Mouse (Mus musculus) gastrocnemius, adult 18-20 months (tissue): ENCODE results near the gene Trappc5. TPM values are rescaled to one million over a fixed set of nuclear protein-coding genes. Genes with fewer than 3 reads are reported as not detected.

Experiments used
- DNase-seq: peaks from one replicate; pipeline ENCODE4 v3.0.0; 2021; ENCODE audit warnings: low spot score
- total RNA-seq, 2 experiments: library from RNA; stranded (reverse); gene quantifications; 2 replicates each; pipeline ENCODE4 v1.2.3; 2021

Trappc5 gene
- total RNA-seq, 2 experiments from 2014 or later, result 18.4 to 21.3 TPM

- no peak for DNase-seq
These were observed 1.4 kb upstream of the Trappc5 start for GRCm38 (mm10) chr8:3674671-3675070.

DNA sequence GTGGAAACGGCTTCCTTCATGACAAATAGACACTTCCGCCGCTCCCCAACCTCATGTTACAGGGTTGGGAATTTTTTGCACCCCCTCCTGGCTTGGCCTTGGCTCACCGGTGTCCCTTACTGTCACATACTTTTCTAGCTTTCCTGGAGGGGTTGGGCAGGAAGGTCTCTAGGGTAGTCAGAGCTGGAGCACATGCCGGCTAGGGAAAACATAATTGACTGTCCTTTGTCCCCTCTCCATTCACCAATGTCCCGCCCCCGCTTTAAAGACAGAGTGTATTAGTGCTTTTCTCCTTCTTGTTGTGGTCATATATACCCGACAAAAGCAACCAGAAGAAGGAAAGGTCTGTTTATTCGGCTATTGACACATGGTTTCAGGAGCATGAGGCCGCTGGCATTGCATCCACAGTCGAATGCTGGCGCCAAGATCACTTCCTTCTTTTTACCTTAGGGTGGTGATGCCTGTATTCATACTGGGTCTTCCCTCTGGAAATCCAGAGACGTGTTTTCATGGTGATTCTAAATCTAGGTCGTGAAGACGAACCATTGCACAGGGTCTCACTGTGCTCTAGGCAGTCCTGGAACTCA lies 987 bp downstream of the Trappc5 start:
- no peak for DNase-seq

- no peak for DNase-seq
These were observed 2.7 kb downstream of the Trappc5 start for GRCm38 (mm10) chr8:3678831-3679230.

GRCm38 (mm10) chr8:3679236-3679635 lies 3.1 kb downstream of the Trappc5 start:
- DNase-seq, result no peak

DNA sequence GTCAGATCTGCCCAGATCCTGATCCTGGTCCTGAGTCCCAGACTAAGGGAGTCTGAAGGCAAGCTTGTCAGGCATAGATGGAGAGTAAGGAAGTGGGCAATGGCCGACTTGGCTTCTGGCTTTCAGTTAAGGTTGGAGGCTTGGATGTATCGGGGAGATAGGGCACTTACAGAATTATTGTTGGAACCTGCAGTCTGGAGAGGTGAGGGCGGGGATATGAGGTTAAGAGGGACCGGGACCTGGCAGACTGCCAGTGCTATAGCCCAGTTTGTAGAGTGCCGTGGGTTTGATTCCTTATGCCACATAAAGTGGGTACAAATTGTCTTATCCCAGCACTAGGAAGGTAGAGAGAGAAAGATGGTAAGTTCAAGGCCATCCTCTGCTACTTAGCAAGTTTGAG lies 3.6 kb downstream of the Trappc5 start:
- no peak for DNase-seq

DNA sequence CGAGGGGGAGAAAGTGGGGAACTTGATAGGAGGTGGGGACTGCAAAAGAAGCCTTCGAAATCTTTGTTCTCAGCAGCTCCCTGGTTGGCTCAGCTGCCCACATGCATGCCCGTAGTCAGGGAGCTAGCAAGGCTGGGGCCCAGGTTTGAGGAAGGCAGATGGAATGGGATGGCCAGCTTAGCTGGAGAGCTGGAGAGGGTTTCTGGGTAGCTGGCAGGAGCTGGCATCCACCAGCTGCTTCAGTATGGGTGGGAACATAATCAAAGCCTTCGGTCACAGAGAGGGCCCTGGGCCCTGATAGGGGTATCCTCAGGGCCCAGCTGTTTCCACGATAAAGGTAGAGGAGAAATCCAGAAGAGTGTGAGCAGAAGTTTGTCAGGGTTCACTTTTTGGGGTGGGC lies 6.3 kb downstream of the Trappc5 start:
- no peak for DNase-seq

DNA sequence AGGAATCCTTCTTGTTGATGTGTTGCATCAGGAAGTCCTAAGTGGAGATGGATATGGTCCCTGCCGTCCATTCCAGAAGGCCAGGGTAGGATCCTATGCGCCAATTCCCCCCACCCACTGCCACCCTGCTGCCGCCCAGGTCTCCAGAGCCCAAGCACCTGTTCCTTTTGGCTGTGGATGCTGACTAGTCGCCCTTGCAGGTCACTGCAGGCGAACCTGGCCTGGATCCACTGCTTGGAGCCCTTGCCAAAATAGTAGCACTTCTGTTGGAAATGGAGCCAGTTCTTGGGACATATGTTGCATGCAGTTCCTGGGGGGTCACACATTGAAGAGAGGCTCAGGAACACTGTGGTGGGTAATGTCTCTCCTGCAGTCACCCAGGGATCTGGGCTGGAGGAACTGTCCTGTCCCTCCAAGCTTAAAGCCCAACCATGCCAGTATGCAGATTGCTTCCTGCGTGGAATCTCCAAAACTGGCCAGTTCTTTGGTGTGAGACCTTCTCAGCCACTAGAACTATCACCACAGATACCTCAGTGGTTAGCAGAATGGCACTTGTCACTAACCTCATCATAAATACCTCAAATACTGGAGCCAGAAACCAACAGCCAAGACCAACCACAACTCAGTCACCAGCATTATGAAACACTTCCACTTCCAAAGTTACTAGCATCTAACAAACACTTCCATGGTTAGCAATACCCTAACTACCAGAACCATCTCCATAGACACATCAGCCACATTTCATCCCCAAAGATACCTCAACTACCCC lies 7.5 kb downstream of the Trappc5 start:
- DNase-seq, result no peak

DNA sequence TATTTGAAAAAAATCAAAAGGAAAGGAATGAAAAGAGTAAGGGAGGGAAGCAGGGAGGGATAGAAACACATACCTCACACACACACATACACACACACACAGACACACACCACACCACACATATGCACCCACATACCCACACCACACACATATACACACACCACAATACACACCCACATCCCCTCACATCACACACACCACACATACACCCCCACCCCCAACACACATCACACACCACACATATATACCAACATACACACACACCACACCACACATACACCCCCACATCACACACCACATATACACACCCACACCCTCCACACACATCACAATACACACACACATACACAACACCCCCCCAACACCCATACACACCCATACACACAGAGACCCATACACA lies 8.4 kb downstream of the Trappc5 start:
- no peak for DNase-seq

DNA sequence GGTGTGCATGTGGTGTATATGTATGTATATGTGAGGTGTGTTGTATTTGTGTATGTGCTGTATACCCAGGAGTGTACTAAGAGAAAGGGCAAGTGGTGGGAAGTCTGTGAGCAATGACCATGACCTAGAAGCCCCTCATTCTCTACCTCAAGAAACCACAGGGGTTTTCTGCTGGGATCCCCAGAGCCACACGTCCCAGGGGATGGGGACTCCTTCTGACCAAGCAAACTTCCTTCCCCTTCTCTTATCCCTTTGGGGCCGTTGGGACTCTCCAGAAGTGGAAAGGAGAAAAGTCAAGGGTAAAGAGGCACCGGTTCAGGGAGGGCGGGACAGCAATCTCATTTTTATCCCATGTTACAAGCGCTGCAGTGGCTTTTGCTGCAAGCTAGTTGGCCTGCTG lies 9.3 kb downstream of the Trappc5 start:
- DNase-seq, result no peak

DNA sequence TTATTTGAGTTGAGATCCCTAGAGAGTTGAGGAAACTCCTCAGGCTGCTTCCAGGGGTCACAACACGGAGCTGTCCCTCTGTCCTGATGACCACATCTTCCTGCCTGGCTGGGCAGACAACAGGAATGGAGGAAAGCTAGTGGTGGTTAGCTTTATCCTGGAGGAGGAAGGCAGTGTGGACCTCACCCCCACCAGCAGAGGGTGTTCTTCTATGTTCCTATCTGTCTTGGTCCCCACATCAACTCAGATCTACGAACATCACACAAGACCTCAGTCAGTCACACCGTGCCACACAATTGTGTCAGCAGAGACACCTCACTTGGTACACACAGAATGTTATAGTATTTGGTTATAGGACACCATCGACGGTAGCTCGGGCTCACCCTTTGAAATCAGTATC lies 11.4 kb downstream of the Trappc5 start:
- no peak for DNase-seq

DNA sequence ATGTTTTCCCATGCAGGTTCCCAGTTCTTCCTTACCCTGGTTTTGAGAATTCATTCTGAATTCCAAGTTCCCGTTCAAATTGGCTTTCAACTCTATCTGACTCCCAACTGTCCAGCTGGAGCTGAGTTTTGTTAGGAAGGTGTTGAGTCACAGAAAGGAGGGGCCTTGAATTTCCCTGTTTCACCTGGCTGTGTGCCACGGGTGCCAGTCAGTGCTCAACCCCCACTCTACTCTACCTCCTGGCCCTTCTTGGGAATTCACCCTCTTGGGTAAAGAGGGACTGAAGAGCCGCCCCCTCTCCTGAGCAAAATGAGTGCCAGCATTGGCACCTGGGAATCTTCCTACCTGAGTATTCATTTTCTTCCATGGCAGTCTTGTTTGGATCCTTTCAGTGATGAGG lies 14.7 kb downstream of the Trappc5 start:
- no peak for DNase-seq

DNA sequence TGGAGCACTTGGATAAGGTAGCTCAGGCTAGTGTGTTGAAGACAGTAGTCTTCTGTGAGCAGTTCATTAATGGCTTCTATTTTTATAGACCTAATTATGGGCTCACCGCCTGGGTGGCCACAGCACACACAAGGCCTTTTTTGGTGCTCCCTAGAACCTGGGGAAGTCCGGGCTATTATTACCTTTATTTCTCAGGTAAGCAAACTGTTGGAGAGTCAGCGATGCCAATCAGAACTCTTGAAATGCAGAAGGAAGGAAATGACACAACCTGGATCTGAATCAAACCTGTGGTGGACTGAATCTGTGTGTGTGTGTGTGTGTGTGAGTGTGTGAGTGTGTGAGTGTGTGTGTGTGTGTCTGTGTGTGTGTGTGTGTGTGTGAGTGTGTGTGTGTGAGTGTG lies 18.0 kb downstream of the Trappc5 start, which contains the start of gene Fcer2a:
Gene Fcer2a (minus strand): TSS at position 55 of the 400 bp plus-strand sequence.
- no peak for DNase-seq

DNA sequence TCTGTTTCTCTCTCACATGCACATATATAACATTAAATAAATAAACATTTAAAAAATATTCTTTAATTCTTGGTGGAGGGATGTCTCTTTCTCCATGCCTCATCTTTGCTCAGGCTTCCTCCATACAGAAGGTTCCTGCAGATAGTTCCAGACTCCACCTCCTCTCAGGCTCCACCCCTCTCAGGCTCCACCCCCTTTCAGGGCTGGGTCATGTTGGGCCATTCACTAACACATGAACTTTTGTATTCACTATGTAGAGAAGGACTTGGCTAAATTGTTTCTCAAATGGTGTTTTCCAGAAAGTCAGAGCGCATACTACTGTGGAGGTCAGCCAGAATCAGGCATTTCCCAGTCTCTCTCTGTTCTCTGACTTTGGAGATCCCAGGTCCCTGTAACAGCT lies 25.4 kb downstream of the Trappc5 start:
- no peak for DNase-seq

DNA sequence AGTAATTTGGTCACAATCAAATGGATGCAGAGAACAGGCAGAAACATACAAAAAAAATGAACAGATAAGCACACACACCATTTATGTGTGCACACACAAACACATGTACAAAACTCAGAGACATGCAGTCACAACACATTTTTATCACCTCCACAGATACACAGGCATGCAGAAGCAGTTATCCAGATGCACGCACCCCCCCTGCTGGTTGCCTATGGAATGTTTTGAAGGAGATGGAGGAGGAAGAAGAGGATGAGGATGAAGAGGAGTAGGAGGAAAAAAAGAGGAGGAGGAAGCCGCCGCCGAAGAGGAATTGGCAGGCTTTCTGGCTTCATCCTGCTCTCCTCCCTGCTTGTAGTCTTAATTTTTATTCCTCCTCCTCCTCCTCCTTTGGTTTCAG lies 29.6 kb downstream of the Trappc5 start:
- DNase-seq, result no peak

DNA sequence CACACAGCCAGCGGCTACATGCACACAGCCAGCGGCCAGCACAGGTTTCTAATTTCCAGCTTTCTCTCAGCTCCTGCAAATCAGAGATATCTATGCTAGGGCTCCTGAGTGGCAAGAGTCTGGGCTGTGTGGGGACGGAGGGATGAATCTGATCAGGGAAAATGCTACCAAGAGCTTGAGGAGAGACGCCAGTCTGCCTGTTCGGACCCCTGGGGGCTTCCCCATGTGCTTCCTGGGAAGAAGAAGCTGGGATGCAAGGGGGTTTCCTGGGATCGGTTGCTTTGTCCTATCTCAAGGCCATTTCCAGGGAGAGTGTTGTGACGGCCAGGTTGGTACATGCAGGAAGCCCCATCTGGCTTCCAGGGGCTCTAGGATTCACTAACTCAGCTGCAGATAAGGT lies 31.5 kb downstream of the Trappc5 start:
- no peak for DNase-seq

DNA sequence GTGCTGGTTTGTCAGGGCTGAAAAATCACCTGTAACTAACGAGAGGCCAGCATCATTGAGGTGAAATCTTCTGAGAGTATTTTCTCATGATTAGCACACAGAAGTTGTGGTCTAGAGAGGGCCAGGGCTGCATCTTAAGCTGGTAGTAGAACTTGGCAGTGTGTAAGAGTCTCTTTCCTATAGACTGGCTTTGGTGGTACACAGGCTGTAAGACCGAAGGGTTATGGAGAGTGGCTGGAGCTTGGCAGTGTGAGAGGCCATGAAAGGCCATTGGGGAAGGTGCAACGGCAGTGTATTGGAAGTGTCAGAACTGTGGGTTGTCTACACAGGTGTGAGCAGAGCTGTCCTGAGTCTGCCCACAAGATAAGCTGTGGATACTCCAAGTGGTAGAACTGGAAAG lies 34.2 kb downstream of the Trappc5 start:
- DNase-seq, result no peak

GRCm38 (mm10) chr8:3711646-3712045 lies 35.5 kb downstream of the Trappc5 start:
- DNase-seq, result no peak

GRCm38 (mm10) chr8:3717321-3717954 lies 41.3 kb downstream of the Trappc5 start:
- DNase-seq, result no peak

GRCm38 (mm10) chr8:3718559-3718958 lies 42.5 kb downstream of the Trappc5 start:
- DNase-seq, result peak; percentile 53

DNA sequence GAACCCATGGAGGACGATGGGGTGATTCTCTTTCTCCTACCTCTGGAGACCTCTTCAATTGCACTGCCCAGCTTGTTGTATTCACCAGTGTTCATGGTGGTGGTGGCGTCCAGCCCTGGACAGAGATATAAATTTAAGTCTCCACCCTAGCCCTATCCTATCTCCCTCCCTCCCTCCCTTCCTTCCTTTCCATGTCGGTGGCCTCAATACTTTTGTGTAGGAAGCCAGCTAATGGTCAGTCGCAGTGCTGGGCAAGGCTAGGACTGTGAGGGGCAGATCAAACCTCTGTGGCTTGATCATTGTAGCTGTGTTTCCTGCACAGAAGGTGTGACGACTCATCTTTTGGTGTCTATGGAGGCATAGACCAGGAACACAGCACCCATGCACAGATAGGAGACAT lies 44.5 kb downstream of the Trappc5 start, which contains the start of gene Clec4g:
Gene Clec4g (minus strand): TSS at position 101 of the 400 bp plus-strand sequence.
- no peak for DNase-seq

DNA sequence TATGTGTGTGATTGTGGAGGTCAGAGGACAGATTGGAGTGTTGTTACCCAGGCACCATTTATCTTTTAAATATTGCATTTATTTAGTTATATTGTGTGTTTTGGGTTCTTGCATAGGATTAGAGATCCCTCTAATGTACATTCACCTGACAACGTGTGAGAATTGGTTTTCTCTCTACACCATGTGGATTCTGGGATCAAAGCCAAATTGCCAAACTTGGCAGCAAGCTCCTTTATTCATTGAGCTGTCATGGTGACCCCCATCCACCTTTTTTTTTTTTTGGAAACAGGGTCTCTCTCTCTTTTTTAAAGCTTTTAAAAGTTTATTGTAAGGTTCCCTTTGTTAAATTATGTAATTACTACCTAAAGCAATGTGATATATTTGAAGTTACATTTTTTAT lies 44.9 kb downstream of the Trappc5 start:
- DNase-seq, result no peak
